Mouse (Mus musculus) G1E (cell line): ENCODE results near the gene Eif4e1b.

Experiments used
- CTCF ChIP-seq: IDR thresholded peaks from 2 replicates; pipeline ENCODE4 v1.5.1; 2012; ENCODE audit warnings: low read depth, low read length, inconsistent platforms, mixed read lengths
- POLR2AphosphoS5 ChIP-seq: IDR thresholded peaks from 2 replicates; pipeline ENCODE4 v1.6.1; 2012; ENCODE audit warnings: low read depth, low read length, inconsistent platforms; ENCODE audit not compliant: insufficient replicate concordance
- TAL1 ChIP-seq: conservative IDR thresholded peaks from 2 replicates; pipeline ENCODE4 v1.6.1; 2012; ENCODE audit warnings: low read depth, low read length, inconsistent platforms, mixed read lengths

DNA sequence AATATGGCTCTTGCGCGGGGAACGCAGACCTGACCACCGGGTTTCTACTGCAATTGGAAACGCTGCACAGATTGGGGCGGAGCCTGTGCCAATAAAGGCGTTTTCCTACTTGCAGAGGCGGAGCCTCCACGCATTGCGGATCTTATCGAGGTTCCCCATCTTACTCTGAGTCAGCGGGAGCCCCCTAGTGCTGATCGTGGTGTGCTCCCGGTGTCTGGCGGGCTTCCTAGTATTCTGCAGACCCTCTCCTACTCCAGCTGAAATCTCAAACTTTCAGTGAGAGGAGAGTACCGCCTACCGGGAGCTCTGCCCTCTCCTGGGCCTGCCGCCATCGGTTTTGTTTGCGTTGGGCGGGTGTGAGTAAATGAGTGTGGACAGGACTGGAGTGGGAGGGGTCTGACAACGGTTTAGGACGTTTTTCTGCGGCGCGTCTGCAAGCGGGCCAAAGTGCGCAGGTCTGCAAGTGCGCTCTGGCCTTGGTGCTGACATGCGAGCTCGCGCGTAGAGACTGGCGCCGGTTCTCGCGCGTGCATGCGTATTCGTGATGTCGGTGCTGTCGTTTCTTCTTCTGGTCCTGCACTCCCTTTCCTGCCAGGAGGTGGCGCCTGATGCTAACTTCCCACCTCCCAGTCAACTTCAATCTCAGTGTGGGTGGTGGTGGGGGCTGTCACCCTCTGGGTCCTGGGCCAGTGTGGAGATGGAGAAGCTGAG is 25.6 kb upstream of the Eif4e1b start:
- no peak for TF ChIP-seq CTCF
- TF ChIP-seq TAL1 = no peak
- TF ChIP-seq POLR2AphosphoS5 = no peak
